Mouse (Mus musculus): ENCODE data around the gene Nppc. TPM values are rescaled to one million over a fixed set of nuclear protein-coding genes. Genes with fewer than 3 reads are reported as not detected.

Nppc gene
- polyA plus RNA-seq, 1 experiment from 2014 or later, result 0.59 TPM

DNA sequence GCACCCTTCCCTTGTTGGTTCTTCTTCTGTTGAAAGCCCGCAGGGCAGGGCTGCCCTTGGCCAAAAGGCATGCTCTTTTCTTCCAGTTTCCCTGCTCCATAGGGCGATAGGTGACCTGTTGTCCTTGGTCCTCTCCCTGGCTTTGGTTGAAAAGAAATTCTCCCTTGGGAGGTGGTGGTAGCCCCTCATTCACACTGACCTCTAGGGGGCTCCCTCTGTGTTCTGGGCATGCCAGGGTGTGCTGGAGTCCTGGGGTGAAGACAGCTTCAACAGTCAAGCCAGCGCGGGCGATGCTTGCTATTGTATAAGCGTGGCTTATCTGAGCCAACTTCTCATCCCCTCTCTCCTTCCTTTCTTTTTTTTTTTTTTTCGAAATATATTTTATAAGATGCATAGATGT, 26.6 kb upstream of the Nppc start:
- Histone ChIP-seq H3K4me3 (no peak overlapping the region), H3K36me3 (no peaks in the 10 kb centered on the region), H3K4me1 (no peaks in the 10 kb centered on the region), H3K27ac (no peak overlapping the region), H3K9me3 (replicated peaks) (no peaks in the 10 kb centered on the region), H3K27me3 (ENCODE audit: low read depth, poor library complexity, severe bottlenecking) (no peaks in the 10 kb centered on the region)
- WGBS, result 53% methylated on average over 7 of the region's 7 CpGs
- no peak for DNase-seq (ENCODE audit: low spot score)

DNA sequence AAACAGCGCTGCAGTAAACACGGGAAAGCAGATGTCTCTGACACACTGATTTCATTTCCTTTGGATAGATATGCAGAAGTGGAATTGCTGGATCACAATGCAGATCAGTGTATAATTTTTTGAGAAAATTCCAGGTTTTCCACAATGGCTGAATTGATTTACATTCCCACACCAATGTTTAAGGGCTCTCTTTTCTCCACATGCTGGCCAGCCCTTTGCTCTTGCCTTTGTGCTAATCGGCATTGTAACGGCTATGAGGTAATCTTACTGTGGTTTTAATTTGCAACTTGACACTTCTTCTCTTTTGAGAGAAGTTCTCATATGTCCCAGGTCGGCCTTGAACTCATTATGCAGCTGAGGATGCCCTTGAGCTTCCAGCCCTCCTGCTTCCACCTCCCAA, 20.7 kb upstream of the Nppc start:
- Histone ChIP-seq H3K36me3 (no peaks in the 10 kb centered on the region), H3K4me3 (no peak overlapping the region)

GRCm38 (mm10) chr1:86687236-86687635, 16.9 kb upstream of the Nppc start:
- WGBS, result 93% methylated on average over 4 of the region's 4 CpGs
- Histone ChIP-seq H3K4me1 (no peaks in the 10 kb centered on the region), H3K36me3 (no peaks in the 10 kb centered on the region), H3K9me3 (replicated peaks) (no peaks in the 10 kb centered on the region), H3K27me3 (ENCODE audit: low read depth, poor library complexity, severe bottlenecking) (no peaks in the 10 kb centered on the region), H3K27ac (no peak overlapping the region), H3K4me3 (no peak overlapping the region)
- DNase-seq (ENCODE audit: low spot score), result no peak

More for the DNA sequence above, 20.7 kb upstream of the Nppc start:
- H3K27me3 ChIP-seq (ENCODE audit: low read depth, poor library complexity, severe bottlenecking), result no peaks in the 10 kb centered on the region
- 69% methylated on average over 5 of the region's 5 CpGs for WGBS
- no peaks in the 10 kb centered on the region for H3K4me1 ChIP-seq
- no peak overlapping the region for H3K27ac ChIP-seq
- no peaks in the 10 kb centered on the region for H3K9me3 ChIP-seq (replicated peaks)
- DNase-seq (ENCODE audit: low spot score), result no peak

GRCm38 (mm10) chr1:86678667-86679066, 8.3 kb upstream of the Nppc start:
- H3K9me3 ChIP-seq (replicated peaks), result no peaks in the 10 kb centered on the region
- H3K4me1 ChIP-seq, result peaks cover 5% of the 10 kb centered on the region; the same call in 1 of the 2 replicates
- peaks cover 9% of the 10 kb centered on the region; the same call in 1 of the 2 replicates for H3K27me3 ChIP-seq (ENCODE audit: low read depth, poor library complexity, severe bottlenecking)
- H3K36me3 ChIP-seq, result no peaks in the 10 kb centered on the region
- 86% methylated on average over 10 of the region's 10 CpGs for WGBS
- no peak overlapping the region for H3K27ac ChIP-seq
- no peak for DNase-seq (ENCODE audit: low spot score)
- no peak overlapping the region for H3K4me3 ChIP-seq

DNA sequence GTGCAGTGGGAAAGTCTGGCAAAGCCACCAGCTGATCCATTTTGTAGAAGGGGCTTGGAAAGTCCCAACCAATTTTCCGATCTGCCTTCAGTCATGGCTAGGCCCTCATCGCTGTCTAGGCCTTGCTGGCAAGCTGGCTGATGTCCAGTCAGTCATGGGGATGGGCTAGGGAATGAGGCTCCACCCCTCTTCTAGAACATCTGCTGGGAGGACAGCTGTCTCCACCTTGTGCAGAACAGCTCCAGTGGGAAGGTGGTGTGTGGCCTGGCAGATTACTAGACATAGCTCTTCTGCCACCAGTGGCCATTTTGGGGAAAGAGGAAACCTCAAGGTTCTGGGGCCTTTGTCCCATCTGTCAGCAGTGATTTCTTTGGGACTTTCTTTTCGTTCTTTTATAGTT, 7.3 kb upstream of the Nppc start:
- Histone ChIP-seq H3K4me3 (no peak overlapping the region), H3K9me3 (replicated peaks) (no peaks in the 10 kb centered on the region), H3K27me3 (ENCODE audit: low read depth, poor library complexity, severe bottlenecking) (peaks cover 18% of the 10 kb centered on the region), H3K4me1 (peaks cover 5% of the 10 kb centered on the region; the same call in 1 of the 2 replicates), H3K27ac (no peak overlapping the region), H3K36me3 (no peaks in the 10 kb centered on the region)
- peak; percentile 19 for DNase-seq (ENCODE audit: low spot score)
- 88% methylated on average over 3 of the region's 3 CpGs for WGBS

DNA sequence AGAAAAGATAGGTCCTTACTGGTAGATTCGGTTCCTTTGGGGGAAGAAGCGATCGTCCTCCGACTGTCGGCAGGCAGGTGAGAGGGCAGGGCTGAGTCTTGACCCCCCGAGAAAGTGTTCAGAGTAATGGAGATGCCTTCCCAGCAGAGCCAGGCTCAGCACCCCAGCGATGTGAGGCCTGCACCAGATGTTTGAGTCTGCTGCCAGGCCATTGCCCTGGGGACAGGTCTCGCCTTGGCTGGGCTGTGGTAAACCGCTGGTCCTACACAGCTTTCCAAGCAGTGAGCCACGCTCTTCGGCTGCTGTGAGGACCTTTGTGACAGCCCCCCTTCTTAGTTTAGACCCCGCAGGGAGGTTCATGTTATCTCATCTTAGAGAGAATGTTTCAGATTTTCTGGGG, 4.8 kb upstream of the Nppc start:
- Histone ChIP-seq H3K27ac (no peak overlapping the region), H3K4me1 (peaks cover 15% of the 10 kb centered on the region), H3K36me3 (no peaks in the 10 kb centered on the region), H3K27me3 (ENCODE audit: low read depth, poor library complexity, severe bottlenecking) (peaks cover 43% of the 10 kb centered on the region), H3K9me3 (replicated peaks) (no peaks in the 10 kb centered on the region), H3K4me3 (no peak overlapping the region)
- 91% methylated on average over 12 of the region's 12 CpGs for WGBS
- peak; percentile 25 for DNase-seq (ENCODE audit: low spot score)

- H3K9me3 ChIP-seq (replicated peaks), result no peaks in the 10 kb centered on the region
- 71% methylated on average over 9 of the region's 9 CpGs for WGBS
- peaks cover 21% of the 10 kb centered on the region for H3K4me1 ChIP-seq
- H3K4me3 ChIP-seq, result no peak overlapping the region
- no peaks in the 10 kb centered on the region for H3K36me3 ChIP-seq
- DNase-seq (ENCODE audit: low spot score), result peak; percentile 29
- peaks cover 50% of the 10 kb centered on the region for H3K27me3 ChIP-seq (ENCODE audit: low read depth, poor library complexity, severe bottlenecking)
- H3K27ac ChIP-seq, result no peak overlapping the region
These were observed 4.0 kb upstream of the Nppc start for GRCm38 (mm10) chr1:86674385-86674784.

GRCm38 (mm10) chr1:86669552-86670273, 658 bp downstream of the Nppc start:
- peak; percentile 79 for DNase-seq (ENCODE audit: low spot score)
- peak overlapping the region; percentile 57 for H3K4me3 ChIP-seq
- peaks cover 21% of the 10 kb centered on the region for H3K4me1 ChIP-seq
- WGBS, result 1% methylated on average over 44 of the region's 44 CpGs
- H3K36me3 ChIP-seq, result no peaks in the 10 kb centered on the region
- no peak overlapping the region for H3K27ac ChIP-seq
- H3K27me3 ChIP-seq (ENCODE audit: low read depth, poor library complexity, severe bottlenecking), result peaks cover 70% of the 10 kb centered on the region
- no peaks in the 10 kb centered on the region for H3K9me3 ChIP-seq (replicated peaks)

DNA sequence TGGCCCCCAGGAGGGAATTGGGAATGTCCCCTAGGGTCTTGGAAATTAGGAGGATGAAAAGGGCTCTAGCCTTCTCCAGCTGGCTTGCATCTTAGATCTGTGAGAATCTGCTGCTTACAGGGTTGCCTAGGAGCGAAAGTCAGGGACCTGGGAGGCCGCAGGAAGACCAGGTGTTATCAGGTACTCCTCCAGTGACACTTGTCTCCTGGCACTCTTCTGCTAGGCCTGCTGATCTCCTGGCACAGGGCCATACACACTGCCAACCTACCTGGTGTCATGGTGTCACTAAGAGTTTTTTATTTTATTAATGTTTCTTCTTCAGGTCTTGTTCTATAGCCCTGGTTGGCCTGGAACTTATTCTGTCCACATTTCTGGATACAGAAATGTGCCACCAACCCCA, 5.3 kb downstream of the Nppc start:
- Histone ChIP-seq H3K4me3 (no peak overlapping the region), H3K27me3 (ENCODE audit: low read depth, poor library complexity, severe bottlenecking) (peaks cover 31% of the 10 kb centered on the region), H3K36me3 (no peaks in the 10 kb centered on the region), H3K9me3 (replicated peaks) (no peaks in the 10 kb centered on the region), H3K27ac (no peak overlapping the region), H3K4me1 (peaks cover 10% of the 10 kb centered on the region)
- no peak for DNase-seq (ENCODE audit: low spot score)
- WGBS, result 74% methylated on average over 2 of the region's 2 CpGs

DNA sequence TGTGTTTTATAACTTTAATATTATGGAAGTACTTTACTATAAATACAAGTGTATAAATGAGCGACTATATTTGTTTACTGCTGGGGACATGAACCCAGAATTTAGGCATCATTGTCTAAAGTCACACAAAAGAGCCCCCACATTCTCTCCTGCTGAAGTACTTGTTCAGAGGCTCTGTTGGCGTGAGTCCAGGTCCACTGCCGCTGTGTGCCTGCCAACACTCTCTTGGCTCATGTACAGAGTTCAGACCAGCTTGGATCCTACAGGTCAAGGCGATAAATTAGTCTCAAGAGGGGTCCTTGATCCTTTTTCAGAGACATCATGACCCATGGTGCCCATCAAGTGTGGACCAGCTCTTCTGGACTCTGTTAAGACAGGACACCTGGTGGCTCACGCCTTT, 13.3 kb downstream of the Nppc start:
- no peak for DNase-seq (ENCODE audit: low spot score)

GRCm38 (mm10) chr1:86652675-86653074, 17.7 kb downstream of the Nppc start:
- H3K36me3 ChIP-seq, result no peaks in the 10 kb centered on the region

More for the DNA sequence above, 13.3 kb downstream of the Nppc start:
- H3K36me3 ChIP-seq, result no peaks in the 10 kb centered on the region
- H3K27me3 ChIP-seq (ENCODE audit: low read depth, poor library complexity, severe bottlenecking), result no peaks in the 10 kb centered on the region
- H3K4me3 ChIP-seq, result no peak overlapping the region
- peaks cover 4% of the 10 kb centered on the region; the same call in 1 of the 2 replicates for H3K4me1 ChIP-seq
- WGBS, result 93% methylated on average over 5 of the region's 5 CpGs
- H3K9me3 ChIP-seq (replicated peaks), result no peaks in the 10 kb centered on the region
- H3K27ac ChIP-seq, result no peak overlapping the region

GRCm38 (mm10) chr1:86650272-86650671, 20.1 kb downstream of the Nppc start:
- Histone ChIP-seq H3K4me3 (no peak overlapping the region), H3K9me3 (replicated peaks) (no peaks in the 10 kb centered on the region), H3K27me3 (ENCODE audit: low read depth, poor library complexity, severe bottlenecking) (no peaks in the 10 kb centered on the region), H3K36me3 (no peaks in the 10 kb centered on the region), H3K27ac (no peak overlapping the region), H3K4me1 (no peaks in the 10 kb centered on the region)
- peak; percentile 85 for DNase-seq (ENCODE audit: low spot score)
- WGBS, result 18% methylated on average over 6 of the region's 6 CpGs

More at GRCm38 (mm10) chr1:86652675-86653074, 17.7 kb downstream of the Nppc start:
- Histone ChIP-seq H3K9me3 (replicated peaks) (no peaks in the 10 kb centered on the region), H3K27ac (no peak overlapping the region), H3K27me3 (ENCODE audit: low read depth, poor library complexity, severe bottlenecking) (no peaks in the 10 kb centered on the region), H3K4me3 (no peak overlapping the region), H3K4me1 (no peaks in the 10 kb centered on the region)
- DNase-seq (ENCODE audit: low spot score), result no peak
- WGBS, result 64% methylated on average over 4 of the region's 4 CpGs

GRCm38 (mm10) chr1:86647517-86647916, 22.9 kb downstream of the Nppc start:
- DNase-seq (ENCODE audit: low spot score), result no peak
- H3K36me3 ChIP-seq, result no peaks in the 10 kb centered on the region
- H3K4me3 ChIP-seq, result no peak overlapping the region
- H3K27ac ChIP-seq, result no peak overlapping the region
- no peaks in the 10 kb centered on the region for H3K4me1 ChIP-seq
- H3K27me3 ChIP-seq (ENCODE audit: low read depth, poor library complexity, severe bottlenecking), result no peaks in the 10 kb centered on the region
- 57% methylated on average over 2 of the region's 2 CpGs for WGBS
- no peaks in the 10 kb centered on the region for H3K9me3 ChIP-seq (replicated peaks)
